Comparison of ENCODE assay signal across 8 mouse cellular contexts in the genomic region with DNA sequence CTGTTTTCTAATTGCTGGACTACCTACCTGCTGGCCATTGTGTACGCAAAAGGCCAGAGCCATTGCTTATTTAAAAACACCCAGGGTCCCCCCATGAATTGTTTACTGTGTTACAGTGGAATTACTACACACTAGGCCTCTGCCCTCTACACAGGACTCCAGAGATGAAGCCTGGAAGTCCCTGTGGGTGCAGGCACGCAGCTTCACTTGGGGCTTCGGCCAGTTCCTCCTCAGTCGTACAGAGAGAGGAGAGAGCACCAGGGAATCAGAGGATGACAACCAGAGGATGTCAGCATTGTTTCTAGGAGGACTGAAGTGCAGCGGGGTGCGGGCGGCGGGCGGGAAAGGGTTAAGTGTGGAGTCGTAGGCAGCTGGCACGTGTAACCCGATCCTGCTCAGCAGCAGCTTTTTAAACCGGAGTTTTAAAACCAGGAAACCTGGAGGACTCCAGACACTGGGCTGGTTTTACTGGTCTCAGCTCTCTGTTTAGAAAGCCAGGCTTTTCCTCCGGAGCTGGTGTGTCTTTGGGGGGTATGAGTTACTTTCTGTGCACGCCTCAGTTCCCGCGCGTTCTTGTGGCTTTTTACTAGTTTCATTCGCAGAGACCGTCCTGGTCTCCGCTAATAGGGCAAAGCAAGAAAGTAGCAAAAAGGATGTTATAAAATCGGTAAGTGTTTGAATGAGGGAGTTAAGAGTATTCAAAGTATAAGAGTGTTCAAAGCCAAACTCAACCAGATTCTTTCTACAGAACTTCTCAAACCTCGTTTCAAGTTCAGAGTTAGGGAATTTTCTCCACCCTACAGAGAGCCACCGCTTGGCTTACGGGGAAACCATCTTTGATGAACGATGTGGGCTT. TPM values are rescaled to one million over a fixed set of nuclear protein-coding genes. Genes with fewer than 3 reads are reported as not detected.
A peak's percentile ranks its signal among the peaks of the same experiment; 100 is the strongest.
DNase-seq lines count a peak whose midpoint lies in the region; ATAC-seq and TF ChIP-seq lines count a peak whose summit lies in the region.

No protein-coding gene starts in this region.

- H3K4me3 ChIP-seq in forebrain, embryonic 13.5 days: peak overlapping the region; percentile 38
- H3K4me3 ChIP-seq in intestine, embryonic 14.5 days (ENCODE audit: low read depth, low read length): peak overlapping the region; percentile 33
- peak overlapping the region; percentile 46 for H3K4me3 ChIP-seq in lung, embryonic 16.5 days (ENCODE audit: low read length)
- peak overlapping the region; percentile 36 for H3K4me3 ChIP-seq in small intestine, adult 2 months (ENCODE audit: low read depth, low read length)
- H3K4me3 ChIP-seq in thymus, adult 2 months (ENCODE audit: control insufficient read depth, insufficient read depth, low read length): no peak overlapping the region

- DNase-seq in thymus, postnatal 25 days: peak; percentile 11
- no peak for DNase-seq in thymus, postnatal 10 days (ENCODE audit: low spot score in 2 of 2)
- peak; percentile 83 for DNase-seq in intestine, embryonic 14.5 days (ENCODE audit: low spot score)
- no peak for DNase-seq in right cerebral cortex, adult 2 months (ENCODE audit: low spot score in 2 of 2)
- no peak for DNase-seq in thymus, adult 2 months

- peaks cover 20% of the 10 kb centered on the region for H3K4me1 ChIP-seq in forebrain, embryonic 13.5 days
- H3K4me1 ChIP-seq in intestine, embryonic 14.5 days (replicated peaks; ENCODE audit: control insufficient read depth, insufficient read depth, low read length): peaks cover 14% of the 10 kb centered on the region
- H3K4me1 ChIP-seq in lung, embryonic 16.5 days (replicated peaks; ENCODE audit: control insufficient read depth, insufficient read depth, low read length): peaks cover 12% of the 10 kb centered on the region
- H3K4me1 ChIP-seq in small intestine, adult 2 months (ENCODE audit: control insufficient read depth, insufficient read depth, insufficient read length, low read length): no peaks in the 10 kb centered on the region
- H3K4me1 ChIP-seq in thymus, adult 2 months (replicated peaks; ENCODE audit: control insufficient read depth, insufficient read depth, low read length): peaks cover 2% of the 10 kb centered on the region; the same call in 1 of the 2 replicates

- H3K9me3 ChIP-seq in forebrain, embryonic 13.5 days (replicated peaks): no peaks in the 10 kb centered on the region
- H3K9me3 ChIP-seq in intestine, embryonic 14.5 days (ENCODE audit: control insufficient read depth, low read length): 0 out of 2 replicates have a peak, but pooled peaks cover 3% of the 10 kb centered on the region
- H3K9me3 ChIP-seq in lung, embryonic 16.5 days (ENCODE audit: control insufficient read depth, low read length): peaks cover 6% of the 10 kb centered on the region

- peak; percentile 90 for ATAC-seq in forebrain, embryonic 13.5 days
- ATAC-seq in intestine, embryonic 14.5 days (replicated peaks; ENCODE audit: low FRiP score, low TSS enrichment, low read depth): peak; percentile 84
- peak; percentile 93 for ATAC-seq in lung, embryonic 16.5 days (ENCODE audit: low read depth)

- H3K27me3 ChIP-seq in forebrain, embryonic 13.5 days: no peaks in the 10 kb centered on the region
- H3K27me3 ChIP-seq in intestine, embryonic 14.5 days (replicated peaks; ENCODE audit: control insufficient read depth, insufficient read depth, low read length): no peaks in the 10 kb centered on the region
- H3K27me3 ChIP-seq in lung, embryonic 16.5 days (ENCODE audit: control insufficient read depth, insufficient read depth, low read depth, low read length): no peaks in the 10 kb centered on the region
- no peaks in the 10 kb centered on the region for H3K27me3 ChIP-seq in small intestine, adult 2 months (ENCODE audit: control insufficient read depth, insufficient read depth, low read length)
- no peaks in the 10 kb centered on the region for H3K27me3 ChIP-seq in thymus, adult 2 months (ENCODE audit: control insufficient read depth, insufficient read depth, low read length)

- TF ChIP-seq POLR2A in small intestine, adult 2 months (IDR thresholded peaks at IDR 0.05; ENCODE audit: low read depth, low read length): no peak
- no peak for TF ChIP-seq POLR2A in thymus, adult 2 months (IDR thresholded peaks at IDR 0.05; ENCODE audit: control insufficient read depth, extremely low read depth, insufficient read depth, low read length, poor library complexity)

- peak overlapping the region; percentile 66 for H3K4me2 ChIP-seq in forebrain, embryonic 13.5 days
- peak overlapping the region; percentile 65 for H3K4me2 ChIP-seq in intestine, embryonic 14.5 days (ENCODE audit: low read length)
- peak overlapping the region; percentile 68 for H3K4me2 ChIP-seq in lung, embryonic 16.5 days (ENCODE audit: low read depth, low read length)

- no peaks in the 10 kb centered on the region for H3K36me3 ChIP-seq in forebrain, embryonic 13.5 days (ENCODE audit: poor library complexity, severe bottlenecking)
- no peaks in the 10 kb centered on the region for H3K36me3 ChIP-seq in intestine, embryonic 14.5 days (ENCODE audit: control insufficient read depth, insufficient read depth, low read length)
- H3K36me3 ChIP-seq in lung, embryonic 16.5 days (ENCODE audit: control insufficient read depth, insufficient read depth, low read length): no peaks in the 10 kb centered on the region
- H3K36me3 ChIP-seq in small intestine, adult 2 months (ENCODE audit: control insufficient read depth, insufficient read depth, low read length): no peaks in the 10 kb centered on the region
- no peaks in the 10 kb centered on the region for H3K36me3 ChIP-seq in thymus, adult 2 months (ENCODE audit: control insufficient read depth, insufficient read depth, low read length)

- H3K9ac ChIP-seq in forebrain, embryonic 13.5 days: peak overlapping the region; percentile 53
- H3K9ac ChIP-seq in intestine, embryonic 14.5 days (ENCODE audit: low read length): peak overlapping the region; percentile 46
- peak overlapping the region; percentile 51 for H3K9ac ChIP-seq in lung, embryonic 16.5 days (ENCODE audit: low read length)

- TF ChIP-seq CTCF in small intestine, adult 2 months (IDR thresholded peaks at IDR 0.05; ENCODE audit: extremely low read depth, insufficient read length, insufficient replicate concordance, low read depth, low read length): no peak
- no peak for TF ChIP-seq CTCF in thymus, adult 2 months (IDR thresholded peaks at IDR 0.05; ENCODE audit: borderline replicate concordance, control insufficient read depth, extremely low read depth, insufficient read depth, low read length, poor library complexity)

- H3K27ac ChIP-seq in forebrain, embryonic 13.5 days: peak overlapping the region; percentile 25
- peak overlapping the region; percentile 88 for H3K27ac ChIP-seq in intestine, embryonic 14.5 days (ENCODE audit: low read depth)
- H3K27ac ChIP-seq in lung, embryonic 16.5 days (ENCODE audit: low read length): peak overlapping the region; percentile 77
- no peak overlapping the region for H3K27ac ChIP-seq in small intestine, adult 2 months (ENCODE audit: insufficient read depth, low read depth, low read length)
- no peak overlapping the region for H3K27ac ChIP-seq in thymus, adult 2 months (ENCODE audit: control insufficient read depth, insufficient read depth, low read length)

- WGBS in forebrain, embryonic 13.5 days: 2% methylated on average over 26 of the region's 26 CpGs
- WGBS in intestine, embryonic 14.5 days: 4% methylated on average over 26 of the region's 26 CpGs
- 4% methylated on average over 26 of the region's 26 CpGs for WGBS in lung, embryonic 16.5 days
- 8% methylated on average over 26 of the region's 26 CpGs for WGBS in small intestine, adult 2 months
- WGBS in thymus, adult 2 months: 11% methylated on average over 26 of the region's 26 CpGs

RNA-seq across cellular contexts. Expression of a gene that starts 11.4 kb away (rescaled TPM):
- 3.0 and 3.7 TPM in 2 replicates for polyA plus RNA-seq in forebrain, embryonic 13.5 days (2015; fragmentation: Nextera tagmentation; extraction: Ambion mirVana)
- 29.8 and 38.0 TPM in 2 replicates for polyA plus RNA-seq in intestine, embryonic 14.5 days (2014; fragmentation: Nextera tagmentation; extraction: Ambion mirVana)
- 24.2 and 24.4 TPM in 2 replicates for polyA plus RNA-seq in lung, embryonic 16.5 days (2015; fragmentation: Nextera tagmentation; extraction: Ambion mirVana)
- 6.6 and 12.2 TPM in 2 replicates for polyA plus RNA-seq in small intestine, adult 2 months (2012; rRNA removed)
- 3.6 and 4.0 TPM in 2 replicates for polyA plus RNA-seq in thymus, adult 2 months (2012; rRNA removed)

Comparison
In these comparisons a context has a peak if more than half of its experiments do, and no peak if none do; other contexts are left out.
1. DNase-seq: peak in thymus, postnatal 25 days (single experiment) and intestine, embryonic 14.5 days (single experiment); none in thymus, postnatal 10 days (0 of 2), right cerebral cortex, adult 2 months (0 of 2) and thymus, adult 2 months (single experiment).
2. H3K27ac ChIP-seq: peak in forebrain, embryonic 13.5 days (single experiment), intestine, embryonic 14.5 days (single experiment) and lung, embryonic 16.5 days (single experiment); none in small intestine, adult 2 months (single experiment) and thymus, adult 2 months (single experiment).
3. Peak in every context shown above with its lines, with median percentiles within 50 percentile points of each other: ATAC-seq, H3K4me2 ChIP-seq and H3K9ac ChIP-seq.